Mouse (Mus musculus) embryo, embryonic 11 days (tissue): Measurements from ENCODE around the gene Aprt.

Experiments used
- DNase-seq: peaks from one replicate; pipeline ENCODE4 v3.0.0-alpha.2; 2015

Aprt gene

DNA sequence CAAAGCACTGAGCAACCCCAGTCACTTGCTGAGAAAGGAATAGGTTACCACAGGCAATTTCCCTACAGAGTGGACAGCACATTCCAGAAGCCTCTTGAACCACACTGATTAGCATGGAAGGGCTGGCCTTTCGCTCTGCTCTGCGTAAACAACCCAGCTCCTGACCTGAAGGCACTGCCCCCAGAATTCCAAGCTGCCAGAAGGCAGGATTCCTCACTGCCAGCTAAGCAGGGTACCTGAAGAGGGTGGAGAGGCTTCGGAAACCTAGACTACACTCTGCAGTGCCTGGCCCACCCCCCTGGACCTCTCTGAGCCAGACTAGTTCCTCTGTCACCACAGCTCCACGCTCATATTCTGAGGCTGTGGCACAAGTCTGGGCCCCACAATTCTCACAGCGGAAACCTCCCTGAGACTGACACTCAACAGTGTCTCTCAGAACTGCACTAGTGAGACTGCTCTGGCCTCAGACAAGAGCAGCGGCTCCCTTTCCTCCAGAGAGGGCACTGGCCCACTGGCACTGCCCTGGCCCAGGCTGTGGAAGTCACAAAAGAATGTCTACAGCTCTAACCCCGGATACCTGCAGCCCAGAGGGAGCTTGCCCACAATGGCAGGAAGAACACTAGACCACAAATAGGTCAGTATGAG is 50.1 kb downstream of the Aprt start:
- DNase-seq, result no peak

- no peak for DNase-seq
Measured at GRCm38 (mm10) chr8:122526084-122526483, 50.6 kb downstream of the Aprt start.

DNA sequence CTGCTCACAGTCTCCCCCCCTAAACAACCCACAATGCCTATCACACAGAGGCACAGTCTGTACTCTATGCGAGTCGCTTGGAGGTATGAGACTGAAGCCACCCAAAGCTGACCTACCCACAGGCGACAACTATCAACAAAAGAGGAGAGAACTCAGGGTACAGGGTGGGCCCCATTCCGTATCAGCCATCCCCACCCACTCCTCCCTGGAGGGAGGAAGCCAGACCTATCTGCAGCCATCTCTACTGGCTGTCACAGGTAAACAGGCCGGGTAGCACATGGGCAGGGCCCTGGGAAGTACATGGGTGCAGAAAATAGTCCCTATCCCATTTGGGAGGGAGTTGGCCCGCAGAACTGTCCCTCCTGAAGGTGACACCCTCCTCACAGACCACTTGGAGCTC is 51.7 kb downstream of the Aprt start:
- no peak for DNase-seq
